Mouse (Mus musculus) G1E (cell line): ENCODE results near the gene Rpgrip1. TPM values are rescaled to one million over a fixed set of nuclear protein-coding genes. Genes with fewer than 3 reads are reported as not detected.
A peak's percentile ranks its signal among the peaks of the same experiment; 100 is the strongest.
"Not testable (repeated sequence)": the region's sequence is repeated elsewhere in the genome, so short reads cannot be mapped to it uniquely, and the experiment has no call there.

ENCODE experiments used
- ATAC-seq: 2 replicates; pipeline ENCODE4 v1.8.0; 2016; ENCODE audit warnings: mild to moderate bottlenecking; ENCODE audit not compliant: insufficient number of reproducible peaks, poor library complexity, low FRiP score, severe bottlenecking; ENCODE audit errors: extremely low read depth
- DNase-seq: peaks from one replicate; pipeline ENCODE4 v3.0.0; 2012; ENCODE audit warnings: low spot score
- H3K27me3 ChIP-seq: 2 replicates; pipeline ENCODE4 v1.6.1; 2012; ENCODE audit warnings: mild to moderate bottlenecking, low read length, inconsistent platforms; ENCODE audit not compliant: insufficient read depth
- H3K36me3 ChIP-seq: replicated peaks from 2 replicates; pipeline ENCODE3; 2012; ENCODE audit warnings: mild to moderate bottlenecking, inconsistent platforms
- H3K4me1 ChIP-seq: 2 replicates; pipeline ENCODE4 v1.6.1; 2012; ENCODE audit warnings: low read depth, low read length, inconsistent platforms, mixed read lengths; ENCODE audit not compliant: insufficient read depth
- H3K4me3 ChIP-seq: 2 replicates; pipeline ENCODE4 v1.5.1; 2012; ENCODE audit warnings: low read depth, mild to moderate bottlenecking, inconsistent platforms, low read length, moderate library complexity, mixed read lengths
- H3K9me3 ChIP-seq: replicated peaks from 2 replicates; pipeline ENCODE4 v1.6.1; 2012; ENCODE audit warnings: inconsistent platforms
- CTCF ChIP-seq: IDR thresholded peaks from 2 replicates; pipeline ENCODE4 v1.5.1; 2012; ENCODE audit warnings: low read depth, low read length, inconsistent platforms, mixed read lengths
- GATA1 ChIP-seq: IDR thresholded peaks from 2 replicates; pipeline ENCODE4 v1.6.1; 2012; ENCODE audit warnings: borderline replicate concordance, low read length, inconsistent platforms, mixed read lengths
- GATA2 ChIP-seq: IDR thresholded peaks from 2 replicates; pipeline ENCODE4 v1.6.1; 2012; ENCODE audit warnings: low read depth, low read length, inconsistent platforms, borderline replicate concordance
- POLR2AphosphoS5 ChIP-seq: IDR thresholded peaks from 2 replicates; pipeline ENCODE4 v1.6.1; 2012; ENCODE audit warnings: low read depth, low read length, inconsistent platforms; ENCODE audit not compliant: insufficient replicate concordance
- TAL1 ChIP-seq: conservative IDR thresholded peaks from 2 replicates; pipeline ENCODE4 v1.6.1; 2012; ENCODE audit warnings: low read depth, low read length, inconsistent platforms, mixed read lengths
- polyA plus RNA-seq: library from polyadenylated mRNA; stranded (reverse); fragments of >175 nt; gene quantifications from 2 replicates; pipeline ENCODE4 v1.2.3, GENCODE M21; 2012
- total RNA-seq, 2 experiments: library from RNA; stranded (forward) in 1 of 2; stranded (reverse) in 1 of 2; fragments of 200-1000 nt in 1 of 2; fragments of >200 nt in 1 of 2; fragmentation: Nextera tagmentation in 1 of 2; gene quantifications; 2 replicates each; pipeline ENCODE4 v1.2.3; 2014 to 2017

The Rpgrip1 gene
- total and polyA plus RNA-seq, 3 experiments, result 0.17 to 3.1 (median 0.30) TPM

DNA sequence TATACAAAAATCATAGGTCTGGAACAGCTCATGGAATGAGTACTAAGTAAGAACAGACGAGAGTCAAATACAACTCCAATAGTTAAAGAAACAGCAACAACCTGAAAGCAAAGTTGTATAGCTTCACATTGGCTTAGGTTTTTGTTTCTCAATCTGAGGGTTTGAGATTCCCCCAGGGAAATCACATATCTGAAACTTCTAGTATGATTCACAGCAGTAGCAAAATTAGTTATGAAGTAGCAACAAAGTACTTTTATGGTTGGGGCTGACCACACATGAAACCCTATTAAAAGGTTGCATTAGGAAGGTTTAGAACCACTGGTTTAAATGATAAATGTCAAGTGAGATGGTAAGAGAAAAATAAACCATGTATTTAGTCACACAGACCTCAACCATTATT is 16.0 kb upstream of the Rpgrip1 start:
- Histone ChIP-seq H3K36me3 (peaks cover 72% of the 10 kb centered on the region), H3K9me3 (no peaks in the 10 kb centered on the region), H3K4me3 (no peak overlapping the region), H3K27me3 (no peaks in the 10 kb centered on the region), H3K4me1 (peaks cover 22% of the 10 kb centered on the region)
- ATAC-seq (no peak), DNase-seq (no peak)
- TF ChIP-seq CTCF (no peak), POLR2AphosphoS5 (no peak), TAL1 (no peak), GATA2 (no peak), GATA1 (no peak)

DNA sequence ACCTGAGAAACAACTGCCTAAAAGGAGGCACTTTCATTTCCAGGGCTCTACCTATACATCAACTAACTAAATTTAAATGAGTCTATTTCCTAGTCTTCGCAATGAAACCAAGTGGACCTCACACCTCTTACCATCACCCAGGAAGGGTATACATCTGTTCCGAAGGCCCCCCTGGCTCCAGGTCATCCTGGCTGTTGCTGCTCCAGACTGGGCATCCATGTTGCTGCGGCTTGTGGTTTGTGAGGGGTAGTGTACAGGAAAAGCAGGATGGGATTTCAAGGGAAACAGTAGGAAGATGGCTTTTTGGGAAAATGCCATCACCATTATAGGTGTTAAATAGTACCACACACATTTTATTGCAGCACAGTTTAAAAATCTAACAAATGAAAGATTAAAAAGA is 13.3 kb upstream of the Rpgrip1 start:
- H3K4me3 ChIP-seq, DNase-seq, H3K9me3 ChIP-seq, ATAC-seq, H3K27me3 ChIP-seq: not testable (repeated sequence)
- peaks cover 35% of the 10 kb centered on the region for H3K4me1 ChIP-seq
- H3K36me3 ChIP-seq, result peaks cover 65% of the 10 kb centered on the region

DNA sequence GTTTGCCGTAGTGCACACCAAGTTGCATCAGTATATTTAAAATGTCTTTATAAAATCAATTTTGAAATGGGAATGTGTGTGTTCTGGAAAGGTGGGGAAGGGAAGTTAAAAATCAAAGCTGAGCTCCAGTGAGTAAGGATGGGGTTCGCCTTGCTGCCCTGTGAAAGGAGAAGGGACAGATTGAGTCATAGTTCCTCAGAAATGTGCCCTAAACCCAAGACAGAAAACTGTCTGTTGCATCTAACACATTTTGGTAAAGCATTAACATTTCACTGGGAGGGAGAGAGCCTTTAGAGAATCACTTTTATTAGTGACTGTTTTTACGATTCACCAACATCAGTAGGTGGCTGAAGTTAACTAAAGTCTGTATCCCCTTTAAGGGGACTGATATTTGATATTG is 12.1 kb upstream of the Rpgrip1 start:
- H3K9me3 ChIP-seq, ATAC-seq, H3K27me3 ChIP-seq, DNase-seq, H3K4me3 ChIP-seq: not testable (repeated sequence)
- Histone ChIP-seq H3K4me1 (peaks cover 32% of the 10 kb centered on the region), H3K36me3 (peaks cover 54% of the 10 kb centered on the region)

DNA sequence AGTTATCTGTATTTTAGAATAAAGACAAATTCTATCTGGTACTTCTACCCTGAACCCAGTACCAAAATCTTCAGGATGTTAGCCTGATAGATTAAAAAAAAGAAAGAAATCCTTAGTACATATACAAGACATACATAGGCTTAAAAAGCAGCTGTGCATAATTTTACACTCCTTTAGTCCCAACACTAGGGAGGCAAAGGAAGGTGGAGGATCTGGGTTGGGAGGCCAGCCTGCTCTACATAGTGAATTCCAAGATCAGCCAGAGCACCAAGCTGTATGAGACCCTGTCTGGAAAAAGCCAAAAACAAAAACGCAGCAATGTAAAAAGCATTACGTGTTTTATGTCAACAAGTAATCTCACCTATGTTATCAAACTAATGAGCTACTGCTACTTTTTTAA is 10.9 kb upstream of the Rpgrip1 start:
- Histone ChIP-seq H3K4me1 (peaks cover 30% of the 10 kb centered on the region), H3K36me3 (peaks cover 45% of the 10 kb centered on the region), H3K4me3 (no peak overlapping the region), H3K9me3 (no peaks in the 10 kb centered on the region), H3K27me3 (no peaks in the 10 kb centered on the region)
- DNase-seq, result no peak
- no peak for TF ChIP-seq GATA2
- TF ChIP-seq CTCF, result no peak
- no peak for TF ChIP-seq POLR2AphosphoS5
- TF ChIP-seq GATA1, result no peak
- no peak for TF ChIP-seq TAL1
- ATAC-seq, result no peak

DNA sequence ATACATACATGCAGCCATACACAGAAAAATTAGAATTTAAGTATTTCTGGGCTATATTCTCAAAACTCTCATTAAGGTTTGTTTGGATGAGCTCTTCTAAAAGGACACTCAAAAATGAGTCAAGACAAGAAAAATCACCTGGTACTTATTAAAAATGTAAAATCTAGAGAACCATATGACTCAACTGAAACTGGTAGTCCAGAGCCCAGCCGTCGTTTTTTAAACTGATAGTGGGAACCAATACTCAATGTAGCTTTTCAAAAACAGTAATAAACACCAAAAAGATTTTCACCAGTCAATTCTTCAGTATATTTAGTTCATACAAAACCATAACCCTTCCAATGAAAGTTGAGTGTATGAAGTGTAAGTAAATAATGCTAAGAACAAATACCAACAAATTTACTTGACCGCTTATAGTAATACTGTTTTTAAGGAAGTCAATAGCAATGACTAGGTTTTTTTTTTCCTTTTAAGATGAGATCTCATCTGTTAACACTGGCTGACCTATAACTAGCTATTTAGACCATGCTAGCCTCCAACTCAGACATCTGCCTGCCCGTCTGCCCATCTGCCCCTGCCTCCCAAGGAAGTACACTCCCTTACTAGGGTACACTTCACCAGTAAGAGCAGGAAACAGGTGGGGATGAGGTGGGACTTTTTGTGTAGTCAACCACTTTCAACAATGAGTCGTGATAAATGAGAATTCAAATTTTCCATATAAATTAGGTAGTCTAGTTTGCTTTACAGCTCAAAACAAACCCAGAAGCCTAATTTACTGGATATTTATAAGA is 10.1 kb upstream of the Rpgrip1 start:
- Histone ChIP-seq H3K36me3 (peaks cover 40% of the 10 kb centered on the region), H3K4me1 (peaks cover 33% of the 10 kb centered on the region), H3K27me3 (no peaks in the 10 kb centered on the region), H3K4me3 (peak overlapping the region; percentile 56; the same call in 1 of the 2 replicates), H3K9me3 (no peaks in the 10 kb centered on the region)
- no peak for ATAC-seq
- TF ChIP-seq GATA1 (no peak), CTCF (no peak)
- DNase-seq, result no peak

DNA sequence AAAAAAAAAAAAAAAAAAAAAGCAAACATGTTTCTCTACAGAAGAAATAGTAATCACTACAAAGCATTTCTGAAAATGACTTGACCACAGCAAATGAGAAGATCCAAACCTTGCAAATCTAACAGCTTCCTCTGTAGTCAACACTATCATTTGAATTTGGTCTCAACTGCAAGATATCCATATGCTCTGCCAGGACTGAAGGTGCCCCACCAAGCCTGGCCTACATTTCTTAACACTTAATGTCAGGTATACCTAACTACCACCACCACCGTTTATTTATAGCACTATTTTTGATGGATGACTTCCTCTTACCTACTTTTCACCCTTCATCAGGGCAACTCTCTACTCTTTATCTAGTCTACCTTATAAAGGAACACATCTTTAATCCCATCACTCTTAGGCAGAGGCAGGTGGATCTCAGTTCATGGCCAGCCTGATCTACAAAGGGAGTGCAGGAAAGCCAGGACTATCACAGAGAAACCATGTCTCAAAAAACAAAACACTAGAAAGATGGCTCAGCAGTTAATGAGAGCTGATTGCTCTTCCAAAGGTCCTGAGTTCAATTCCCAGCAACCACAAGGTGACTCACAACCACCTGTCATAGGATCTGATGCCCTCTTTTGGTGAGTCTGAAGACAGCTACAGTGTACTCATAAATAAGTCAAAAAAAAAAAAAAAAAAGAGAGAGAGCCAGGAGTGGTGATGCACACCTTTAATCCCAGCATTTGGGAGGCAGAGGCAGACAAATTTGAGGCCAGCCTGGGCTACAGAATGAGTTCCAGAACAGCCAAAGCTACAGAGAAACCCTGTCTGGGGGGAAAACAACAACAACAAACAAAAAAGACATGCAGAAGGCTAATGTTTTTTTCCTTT is 9.0 kb upstream of the Rpgrip1 start:
- H3K9me3 ChIP-seq, result no peaks in the 10 kb centered on the region
- ATAC-seq (no peak), DNase-seq (no peak)
- H3K36me3 ChIP-seq, result peaks cover 33% of the 10 kb centered on the region
- H3K4me3 ChIP-seq, result peak overlapping the region; percentile 98
- peaks cover 34% of the 10 kb centered on the region for H3K4me1 ChIP-seq
- no peak for TF ChIP-seq GATA2
- no peak; the same call in 1 of the 2 replicates for TF ChIP-seq POLR2AphosphoS5
- no peak for TF ChIP-seq GATA1
- no peak for TF ChIP-seq CTCF
- no peak for TF ChIP-seq TAL1
- no peaks in the 10 kb centered on the region for H3K27me3 ChIP-seq

DNA sequence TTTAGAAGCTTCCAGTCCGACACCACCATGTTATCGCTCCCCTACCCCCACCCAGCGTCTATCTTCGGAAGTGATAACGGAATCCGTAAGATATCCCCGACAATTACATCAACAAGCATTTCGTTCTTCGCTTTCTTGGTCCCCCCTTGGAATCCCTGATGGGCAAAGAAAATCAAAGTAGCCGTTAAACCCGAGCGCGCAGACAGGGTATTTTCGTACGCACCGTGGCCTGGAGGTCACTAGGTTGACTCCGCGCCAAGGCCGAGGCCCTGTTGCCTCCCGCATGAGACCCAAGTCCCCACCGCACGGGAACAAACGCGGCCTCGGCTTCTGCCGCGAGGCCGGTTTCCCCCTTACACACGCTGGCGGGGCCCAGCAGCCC is 7.0 kb upstream of the Rpgrip1 start:
- DNase-seq, result peak; percentile 9
- peak overlapping the region; percentile 98 for H3K4me3 ChIP-seq
- H3K4me1 ChIP-seq, result peaks cover 34% of the 10 kb centered on the region
- H3K27me3 ChIP-seq, result no peaks in the 10 kb centered on the region
- peaks cover 23% of the 10 kb centered on the region for H3K36me3 ChIP-seq
- no peak for TF ChIP-seq POLR2AphosphoS5
- TF ChIP-seq CTCF, result no peak
- no peak for TF ChIP-seq TAL1
- no peak for TF ChIP-seq GATA2
- TF ChIP-seq GATA1, result no peak
- ATAC-seq, result no peak
- H3K9me3 ChIP-seq, result no peaks in the 10 kb centered on the region
